In genomic region chr11:77317721-77318477, GRCm38 (mm10) we compare ENCODE assay signal across 10 mouse cellular contexts.
DNase-seq lines count a peak whose midpoint lies in the region; ATAC-seq and TF ChIP-seq lines count a peak whose summit lies in the region.
"Had no signal": no experiment of that assay in that cellular context is flagged by ENCODE, and none has a peak within 500 bp of the region (broad histone marks: within the 10 kb centered on the region; RNA-seq: fewer than 3 reads in every experiment).

No protein-coding gene starts in this region.

- no peak for TF ChIP-seq POLR2A in limb, embryonic 14.5 days (IDR thresholded peaks at IDR 0.05; ENCODE audit: borderline replicate concordance, extremely low read depth, insufficient read depth, insufficient read length)

- H3K9ac ChIP-seq in limb, embryonic 14.5 days (ENCODE audit: low read depth, low read length, severe bottlenecking), result no peak overlapping the region
- H3K9ac ChIP-seq in lung, embryonic 14.5 days, result no peak overlapping the region
- H3K9ac ChIP-seq: limb, embryonic 15.5 days had no signal

- no peak for ATAC-seq in limb, embryonic 14.5 days (ENCODE audit: low FRiP score, low read depth)
- no peak for ATAC-seq in lung, embryonic 14.5 days (ENCODE audit: insufficient read depth)

- no peaks in the 10 kb centered on the region for H3K4me1 ChIP-seq in limb, embryonic 14.5 days (ENCODE audit: control insufficient read depth, insufficient read depth, low read length)
- peaks cover 5% of the 10 kb centered on the region; the same call in 1 of the 2 replicates for H3K4me1 ChIP-seq in limb, embryonic 10.5 days
- H3K4me1 ChIP-seq in lung, embryonic 14.5 days (ENCODE audit: insufficient read depth), result no peaks in the 10 kb centered on the region
- H3K4me1 ChIP-seq: limb, embryonic 15.5 days had no signal

- TF ChIP-seq CTCF in lung, embryonic 14.5 days (IDR thresholded peaks at IDR 0.05; ENCODE audit: low read depth), result peak; percentile 51

- H3K27ac ChIP-seq in limb, embryonic 14.5 days (replicated peaks; ENCODE audit: low read depth, low read length), result no peak overlapping the region
- no peak overlapping the region for H3K27ac ChIP-seq in limb, embryonic 10.5 days
- no peak overlapping the region for H3K27ac ChIP-seq in lung, embryonic 14.5 days (ENCODE audit: low read depth)
- H3K27ac ChIP-seq: limb, embryonic 15.5 days had no signal

- peak; percentile 16 to 18 for DNase-seq in cerebellum, adult 18-20 months
- no peak for DNase-seq in cerebellum, postnatal 4 days (ENCODE audit: low spot score in 2 of 2)
- DNase-seq in limb, embryonic 14.5 days (ENCODE audit: low spot score), result peak; percentile 28
- no peak for DNase-seq in limb, embryonic 10.5 days (ENCODE audit: low spot score)
- DNase-seq in embryo, embryonic 11.5 days (ENCODE audit: low read depth, low spot score), result peak; percentile 4
- DNase-seq in lung, embryonic 14.5 days, result peak; percentile 79
- DNase-seq in neural tube, embryonic 10.5 days (ENCODE audit: extremely low spot score, low spot score), result no peak
- DNase-seq in ovary, postnatal 14 days (ENCODE audit: low spot score), result no peak

- no peaks in the 10 kb centered on the region for H3K27me3 ChIP-seq in limb, embryonic 14.5 days (ENCODE audit: control insufficient read depth, insufficient read depth, low read length)
- no peaks in the 10 kb centered on the region for H3K27me3 ChIP-seq in limb, embryonic 10.5 days (ENCODE audit: low read depth, poor library complexity, severe bottlenecking)
- no peaks in the 10 kb centered on the region for H3K27me3 ChIP-seq in lung, embryonic 14.5 days (ENCODE audit: insufficient read depth, low read length)
- H3K27me3 ChIP-seq: limb, embryonic 15.5 days had no signal

- no peak overlapping the region for H3K4me2 ChIP-seq in limb, embryonic 14.5 days (replicated peaks; ENCODE audit: low read depth, low read length, severe bottlenecking)
- H3K4me2 ChIP-seq in lung, embryonic 14.5 days, result no peak overlapping the region
- H3K4me2 ChIP-seq: limb, embryonic 15.5 days had no signal

- H3K9me3 ChIP-seq in limb, embryonic 14.5 days (ENCODE audit: control insufficient read depth, low read length), result no peaks in the 10 kb centered on the region
- H3K9me3 ChIP-seq in limb, embryonic 10.5 days (replicated peaks), result no peaks in the 10 kb centered on the region
- no peaks in the 10 kb centered on the region for H3K9me3 ChIP-seq in lung, embryonic 14.5 days (ENCODE audit: low read depth, low read length)
- H3K9me3 ChIP-seq: limb, embryonic 15.5 days had no signal

- H3K4me3 ChIP-seq in limb, embryonic 14.5 days (replicated peaks; ENCODE audit: low read length), result no peak overlapping the region
- H3K4me3 ChIP-seq in limb, embryonic 10.5 days, result no peak overlapping the region
- no peak overlapping the region for H3K4me3 ChIP-seq in lung, embryonic 14.5 days (ENCODE audit: low read depth, low read length)
- H3K4me3 ChIP-seq: erythroblast, embryonic 14.5 days; limb, embryonic 15.5 days had no signal

- no peaks in the 10 kb centered on the region for H3K36me3 ChIP-seq in limb, embryonic 14.5 days (ENCODE audit: control insufficient read depth, insufficient read depth, low read length)
- H3K36me3 ChIP-seq in limb, embryonic 10.5 days, result no peaks in the 10 kb centered on the region
- no peaks in the 10 kb centered on the region for H3K36me3 ChIP-seq in lung, embryonic 14.5 days (ENCODE audit: insufficient read depth)
- H3K36me3 ChIP-seq: limb, embryonic 15.5 days had no signal

- 45% methylated on average over 3 of the region's 3 CpGs for WGBS in limb, embryonic 14.5 days
- 69% methylated on average over 3 of the region's 3 CpGs for WGBS in limb, embryonic 10.5 days
- WGBS in lung, embryonic 14.5 days, result 37% methylated on average over 3 of the region's 3 CpGs

Comparison
In these comparisons a context has a peak if more than half of its experiments do, and no peak if none do; other contexts are left out.
1. DNase-seq: peak in cerebellum, adult 18-20 months (2 of 2), limb, embryonic 14.5 days (single experiment), embryo, embryonic 11.5 days (single experiment) and lung, embryonic 14.5 days (single experiment); none in cerebellum, postnatal 4 days (0 of 2), limb, embryonic 10.5 days (single experiment), neural tube, embryonic 10.5 days (single experiment) and ovary, postnatal 14 days (single experiment).